Mouse (Mus musculus) midbrain, embryonic 10.5 days (tissue): ENCODE results near the gene Pkp1. TPM values are rescaled to one million over a fixed set of nuclear protein-coding genes. Genes with fewer than 3 reads are reported as not detected.
A peak's percentile ranks its signal among the peaks of the same experiment; 100 is the strongest.

Source experiments
- DNase-seq: peaks from one replicate; pipeline ENCODE4 v3.0.0-alpha.2; 2017; ENCODE audit warnings: low spot score
- H3K27ac ChIP-seq: fragments of 300-500 bp; sonication (generic); replicated peaks from 2 replicates; pipeline ENCODE4 v1.5.1; 2016; ENCODE audit warnings: mild to moderate bottlenecking
- H3K27me3 ChIP-seq: fragments of 300-500 bp; sonication (generic); 2 replicates; pipeline ENCODE4 v1.6.1; 2016; ENCODE audit warnings: low read depth, mild to moderate bottlenecking; ENCODE audit not compliant: poor library complexity, severe bottlenecking
- H3K36me3 ChIP-seq: fragments of 300-500 bp; sonication (generic); 2 replicates; pipeline ENCODE4 v1.6.1; 2016; ENCODE audit warnings: mild to moderate bottlenecking, moderate library complexity
- H3K4me1 ChIP-seq: fragments of 300-500 bp; sonication (generic); 2 replicates; pipeline ENCODE4 v1.6.1; 2016
- H3K4me3 ChIP-seq: fragments of 300-500 bp; sonication (generic); 2 replicates; pipeline ENCODE4 v1.5.1; 2016; ENCODE audit warnings: mild to moderate bottlenecking, moderate library complexity
- H3K9me3 ChIP-seq: fragments of 300-500 bp; sonication (generic); replicated peaks from 2 replicates; pipeline ENCODE4 v1.6.1; 2016; ENCODE audit warnings: mild to moderate bottlenecking
- WGBS: fragments of 180-500 bp; shearing (Covaris S2); methylation state at CpG from one replicate; pipeline ENCODE4 v1.1.7; 2016; 5-methylcytosine and 5-hydroxymethylcytosine counted together
- polyA plus RNA-seq: library from polyadenylated mRNA; unstranded; fragments of >200 nt; fragmentation: Nextera tagmentation; extraction: Ambion mirVana; gene quantifications from 2 replicates; pipeline ENCODE4 v1.2.1, GENCODE M21; 2016

The Pkp1 gene
- polyA plus RNA-seq, 1 experiment from 2014 or later: not detected

GRCm38 (mm10) chr1:135834206-135834859 lies 84.7 kb downstream of the Pkp1 start:
- Histone ChIP-seq H3K36me3 (no peaks in the 10 kb centered on the region), H3K4me1 (peaks cover 12% of the 10 kb centered on the region), H3K27me3 (0 out of 2 replicates have a peak, but pooled peaks cover 7% of the 10 kb centered on the region), H3K4me3 (no peak overlapping the region), H3K9me3 (no peaks in the 10 kb centered on the region), H3K27ac (no peak overlapping the region)
- WGBS: 78% methylated on average over 6 of the region's 6 CpGs
- DNase-seq: no peak

DNA sequence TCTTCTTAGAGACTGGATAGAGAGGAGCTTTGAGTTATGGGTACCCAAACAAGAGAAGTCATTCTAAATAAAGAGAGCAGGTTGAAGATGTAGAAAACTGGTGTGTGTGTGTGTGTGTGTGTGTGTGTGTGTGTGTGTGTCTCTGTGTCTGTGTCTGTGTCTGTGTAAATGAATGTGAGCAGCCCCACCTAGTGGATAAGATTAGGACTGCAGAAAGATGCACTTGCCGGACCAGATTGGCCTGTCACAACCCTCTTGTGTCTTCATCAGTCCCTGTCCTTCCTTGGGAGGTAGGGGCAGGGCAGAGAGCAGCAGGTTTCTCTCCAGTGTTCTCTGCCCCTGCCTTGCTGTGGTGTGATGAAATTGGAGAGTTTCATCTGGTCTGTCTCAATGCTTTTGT lies 90.1 kb downstream of the Pkp1 start:
- DNase-seq: peak; percentile 54
- Histone ChIP-seq H3K27ac (no peak overlapping the region), H3K4me1 (no peaks in the 10 kb centered on the region)

DNA sequence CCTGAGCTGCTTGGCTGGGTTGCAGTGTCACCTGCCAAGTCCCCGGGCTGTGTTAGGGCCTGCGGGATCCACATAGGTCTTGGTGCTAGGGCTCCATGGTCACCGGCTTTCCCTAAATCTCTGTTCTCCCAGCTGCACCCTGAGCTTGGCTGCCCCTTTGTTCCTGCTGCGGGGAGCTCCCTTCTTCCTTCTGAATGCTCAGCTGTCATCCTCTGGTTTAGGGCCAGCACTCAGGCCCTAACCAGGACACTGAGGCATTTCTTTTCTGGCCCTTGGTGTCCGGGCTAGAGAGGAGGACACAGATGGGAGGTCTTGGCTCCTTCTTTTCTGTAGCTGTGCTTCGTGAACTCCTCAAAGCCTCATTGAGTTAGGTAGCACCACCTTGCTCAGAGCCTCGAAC lies 97.2 kb downstream of the Pkp1 start:
- WGBS: 84% methylated on average over 7 of the region's 7 CpGs
- Histone ChIP-seq H3K9me3 (0 out of 2 replicates have a peak, but pooled peaks cover 2% of the 10 kb centered on the region), H3K27ac (no peak overlapping the region), H3K4me1 (peaks cover 18% of the 10 kb centered on the region), H3K4me3 (no peak overlapping the region), H3K36me3 (no peaks in the 10 kb centered on the region), H3K27me3 (peaks cover 61% of the 10 kb centered on the region)
- no peak for DNase-seq

More for the DNA sequence above, 90.1 kb downstream of the Pkp1 start:
- WGBS: 23% methylated on average over 1 of the region's 1 CpGs
- Histone ChIP-seq H3K36me3 (no peaks in the 10 kb centered on the region), H3K4me3 (no peak overlapping the region), H3K9me3 (no peaks in the 10 kb centered on the region), H3K27me3 (0 out of 2 replicates have a peak, but pooled peaks cover 17% of the 10 kb centered on the region)

Other genes starting within 250 kb of the Pkp1 start
- gene Csrp1, start 199.1 kb downstream of the Pkp1 start, polyA plus RNA-seq: 41.9 and 44.9 TPM in 2 replicates
- 20.4 and 22.8 TPM in 2 replicates for gene Phlda3, start 153.1 kb downstream of the Pkp1 start, polyA plus RNA-seq
- gene Tnni1, start 139.8 kb downstream of the Pkp1 start, polyA plus RNA-seq: 0.72 and 0.78 TPM in 2 replicates
- 0.15 and 0.59 TPM in 2 replicates for gene Lad1, start 100.6 kb downstream of the Pkp1 start, polyA plus RNA-seq
- gene Tnnt2, start 82.9 kb downstream of the Pkp1 start, polyA plus RNA-seq: 0.70 and 0.74 TPM in 2 replicates
- not detected in 2 replicates for gene Igfn1, start 87.1 kb upstream of the Pkp1 start, polyA plus RNA-seq
- 149 and 156 TPM in 2 replicates for gene Tmem9, start 88.9 kb upstream of the Pkp1 start, polyA plus RNA-seq
- gene Ascl5, start 131.6 kb upstream of the Pkp1 start, polyA plus RNA-seq: not detected in 2 replicates
- gene Cacna1s, start 133.5 kb upstream of the Pkp1 start, polyA plus RNA-seq: 0.14 TPM in 1 of 2 replicates, not detected in the other
- gene Kif21b, start 212.2 kb upstream of the Pkp1 start, polyA plus RNA-seq: 4.9 and 9.5 TPM in 2 replicates